8 mouse cellular contexts compared by ENCODE assay signal in the genomic region with DNA sequence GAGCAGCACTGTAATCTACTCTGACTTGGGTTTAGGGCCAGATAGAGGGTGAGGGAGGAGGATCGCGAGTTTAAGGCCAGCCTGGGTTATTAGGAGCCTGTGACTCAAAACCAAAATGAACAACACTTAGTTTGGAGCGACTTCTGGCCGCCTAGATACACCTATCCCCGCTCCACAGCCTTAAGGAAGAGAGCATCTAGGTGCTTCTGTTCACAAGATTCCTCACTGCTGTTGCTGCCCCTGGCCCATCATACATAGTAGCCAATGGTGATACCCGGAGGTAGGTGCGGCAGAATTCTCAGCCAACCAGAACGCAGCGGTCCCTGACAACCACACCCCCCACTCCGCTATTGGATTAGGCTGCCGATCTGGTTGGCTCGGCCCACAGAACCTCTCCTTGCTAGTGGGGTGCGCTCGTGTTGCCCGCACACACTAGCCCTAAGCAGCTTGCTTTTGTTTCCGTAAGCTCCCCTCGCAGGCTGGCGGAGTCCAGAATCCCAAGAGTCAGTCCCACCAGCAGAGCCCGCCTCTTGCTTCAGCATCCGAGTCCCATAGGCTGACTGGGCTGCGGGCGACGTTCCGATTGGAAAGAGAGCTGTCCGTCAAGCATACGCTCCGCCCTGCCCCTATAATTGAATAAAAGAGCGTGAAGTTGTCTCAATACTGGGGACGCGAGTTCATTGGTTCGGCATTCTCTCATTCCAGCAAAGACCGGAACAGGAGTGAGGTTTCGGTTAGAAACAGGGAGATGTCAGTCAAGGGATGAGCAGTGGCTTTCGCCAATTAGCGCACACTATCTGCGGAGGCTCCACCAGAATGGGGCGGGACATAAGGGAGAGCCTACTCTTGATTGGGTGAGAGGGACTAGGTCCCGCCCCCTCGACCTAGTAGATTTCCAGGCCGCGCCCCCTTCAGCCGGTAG. TPM values are rescaled to one million over a fixed set of nuclear protein-coding genes. Genes with fewer than 3 reads are reported as not detected.
A peak's percentile ranks its signal among the peaks of the same experiment; 100 is the strongest.
DNase-seq lines count a peak whose midpoint lies in the region; ATAC-seq and TF ChIP-seq lines count a peak whose summit lies in the region.

A gene (plus strand): TSS at position 918 of the 922 bp plus-strand sequence.

- DNase-seq in ES-E14 (ENCODE audit: low read depth, low spot score) = peak; percentile 94
- DNase-seq in cerebellum, adult 11-12 months = peak; percentile 99
- peak; percentile 96 for DNase-seq in heart, postnatal 25 days (ENCODE audit: low spot score)
- peak; percentile 97 to 100 for DNase-seq in layer of hippocampus, adult 18-20 months (ENCODE audit: low spot score in 2 of 2)
- peak; percentile 99 for DNase-seq in lung, adult 2 months
- peak; percentile 91 to 96 for DNase-seq in thymus, adult 18-20 months

- H3K4me2 ChIP-seq in forebrain, embryonic 15.5 days (replicated peaks) = peak within 1 kb of the TSS; percentile 72

- WGBS in forebrain, embryonic 15.5 days = under 1% methylated on average over 42 of the region's 42 CpGs
- WGBS in lung, adult 2 months = under 1% methylated on average over 42 of the region's 42 CpGs

- H3K36me3 ChIP-seq in ES-E14 (ENCODE audit: control insufficient read depth, insufficient read depth, low read length, poor library complexity, severe bottlenecking) = 0 out of 2 replicates have a peak, but pooled peaks cover 6% of the 10 kb centered on the region
- peaks cover 15% of the 10 kb centered on the region for H3K36me3 ChIP-seq in forebrain, embryonic 15.5 days

- intact Hi-C loops in heart, postnatal 25 days (cut with DNase I) = loop anchor here (5.0 kb wide), 2 partner anchors 523 to 1588 kb away; no protein-coding TSS in a partner anchor

- no peaks in the 10 kb centered on the region for H3K9me3 ChIP-seq in ES-E14 (ENCODE audit: control insufficient read depth, insufficient read depth, low read depth, low read length)
- no peaks in the 10 kb centered on the region for H3K9me3 ChIP-seq in forebrain, embryonic 15.5 days

- no peak for TF ChIP-seq CTCF in lung, adult 2 months (IDR thresholded peaks at IDR 0.05; ENCODE audit: insufficient read depth, low read length)

- peak; percentile 99 for ATAC-seq in forebrain, embryonic 15.5 days (replicated peaks)
- peak; percentile 82 for ATAC-seq in neutrophil, adult 5-6 weeks (ENCODE audit: extremely low read depth, insufficient number of reproducible peaks, low FRiP score, poor library complexity, severe bottlenecking)

- TF ChIP-seq POLR2A in lung, adult 2 months (IDR thresholded peaks at IDR 0.05; ENCODE audit: borderline replicate concordance, extremely low read depth, low read depth, low read length) = peak; percentile 63; the same call in 1 of the 2 replicates

- peak within 1 kb of the TSS; percentile 82; the same call in 1 of the 2 replicates for H3K27ac ChIP-seq in ES-E14 (ENCODE audit: insufficient read depth, low read depth, low read length, poor library complexity, severe bottlenecking)
- H3K27ac ChIP-seq in forebrain, embryonic 15.5 days (replicated peaks) = peak within 1 kb of the TSS; percentile 96

- H3K9ac ChIP-seq in ES-E14 (ENCODE audit: insufficient read depth, low read depth, low read length, poor library complexity, severe bottlenecking) = peak within 1 kb of the TSS; percentile 95
- peak within 1 kb of the TSS; percentile 79 for H3K9ac ChIP-seq in forebrain, embryonic 15.5 days (replicated peaks)

- no peaks in the 10 kb centered on the region for H3K27me3 ChIP-seq in forebrain, embryonic 15.5 days

- H3K4me3 ChIP-seq in ES-E14 (ENCODE audit: insufficient read depth in 1 of 2, low read depth in 1 of 2, low read length in 2 of 2, poor library complexity in 1 of 2, severe bottlenecking in 1 of 2) = peak within 1 kb of the TSS; percentile 97
- H3K4me3 ChIP-seq in forebrain, embryonic 15.5 days = peak within 1 kb of the TSS; percentile 87
- peak within 1 kb of the TSS; percentile 91 for H3K4me3 ChIP-seq in lung, adult 2 months (replicated peaks; ENCODE audit: extremely low read depth, low read depth, low read length)

- in situ Hi-C loops in ES-E14 (cut with MboI; ENCODE audit: low sequenced_read_pairs in 2 of 2, unreplicated experiment in 2 of 2) = no loop called here

- peaks cover 0 to 2% of the 10 kb centered on the region in 2 experiments; a peak in 1 of 4 replicates for H3K4me1 ChIP-seq in ES-E14 (ENCODE audit: control insufficient read depth in 2 of 2, insufficient read depth in 2 of 2, low read length in 2 of 2, poor library complexity in 1 of 2)
- H3K4me1 ChIP-seq in forebrain, embryonic 15.5 days = peaks cover 19% of the 10 kb centered on the region
- H3K4me1 ChIP-seq in lung, adult 2 months (ENCODE audit: control insufficient read depth, insufficient read depth, low read length) = peaks cover 9% of the 10 kb centered on the region

TF ChIP-seq in ES-E14, 5 proteins besides CTCF, POLR2A, EP300 and RAD21:
- TF ChIP-seq MAFK (IDR thresholded peaks at IDR 0.05; ENCODE audit: insufficient read depth, low read depth, low read length) = no peak
- TF ChIP-seq CHD2 (IDR thresholded peaks at IDR 0.05; ENCODE audit: low read depth, low read length) = peak; percentile 89
TF ChIP-seq in ES-E14: peak in this region for 1.

RNA-seq across cellular contexts. Expression of the gene that starts here (rescaled TPM):
- total RNA-seq in ES-E14 (2012; rRNA removed) = 4.6 and 5.3 TPM in 2 replicates
- 12.8 and 14.4 TPM in 2 replicates for polyA plus RNA-seq in forebrain, embryonic 15.5 days (2015; fragmentation: Nextera tagmentation; extraction: Ambion mirVana)
- 1 to 10 TPM; 6.0 to 6.3 TPM for total RNA-seq in heart, postnatal 25 days (2021)
- total RNA-seq in layer of hippocampus, adult 18-20 months (2021) = 10 to 100 TPM; 25.7 to 26.9 TPM
- polyA plus RNA-seq in lung, adult 2 months (2012; rRNA removed) = 9.5 and 10.9 TPM in 2 replicates
- total RNA-seq in neutrophil, adult 5-6 weeks (2017) = 26.2 and 29.7 TPM in 2 replicates

Comparison
In these comparisons a context has a peak if more than half of its experiments do, and no peak if none do; other contexts are left out.
1. Peak in every context shown above with its lines: DNase-seq, ATAC-seq, H3K4me3 ChIP-seq and H3K27ac ChIP-seq.